Mouse (Mus musculus) neural tube, embryonic 10.5 days (tissue): ENCODE data around the gene Dcpp1.
"Not testable (repeated sequence)": the region's sequence is repeated elsewhere in the genome, so short reads cannot be mapped to it uniquely, and the experiment has no call there.

ENCODE experiments used
- DNase-seq: peaks from one replicate; pipeline ENCODE4 v3.0.0-alpha.2; 2017; ENCODE audit warnings: low spot score; ENCODE audit errors: extremely low spot score

Dcpp1 gene

DNA sequence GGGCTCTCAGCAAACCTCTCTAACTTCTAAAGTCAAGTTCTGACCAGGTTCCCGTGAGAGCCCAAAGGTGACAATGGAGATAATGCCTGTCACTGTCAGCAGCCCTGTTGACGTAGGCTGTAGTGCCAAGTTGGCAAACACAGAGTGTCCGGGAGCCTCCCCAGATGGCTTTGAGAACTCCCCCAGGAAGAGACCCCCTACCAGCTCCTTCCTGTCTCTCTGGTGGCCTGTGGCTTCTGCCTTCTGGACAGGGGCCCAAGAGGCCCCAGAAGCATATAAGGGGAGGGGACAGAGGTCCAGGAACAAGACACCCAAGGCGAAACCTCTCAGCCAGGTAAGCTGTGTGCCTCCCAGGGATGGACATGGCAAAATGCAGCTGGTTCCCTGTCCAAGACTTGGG, at the start of gene Dcpp1, which contains the start of gene Dcpp2:
Dcpp1 (plus strand) TSS at position 301 of the 400 bp plus-strand sequence.
Dcpp2 (plus strand) TSS at position 305 of the 400 bp plus-strand sequence.
- not testable (repeated sequence) for DNase-seq

- DNase-seq: no peak
These were observed 49.5 kb upstream of the Dcpp1 start for GRCm38 (mm10) chr17:23831201-23831600.

- no peak for DNase-seq
These were observed 44.6 kb upstream of the Dcpp1 start, which contains the start of gene Prss33 for GRCm38 (mm10) chr17:23836006-23836575. Gene Prss33, minus strand, starts transcription at chr17:23836056.

DNA sequence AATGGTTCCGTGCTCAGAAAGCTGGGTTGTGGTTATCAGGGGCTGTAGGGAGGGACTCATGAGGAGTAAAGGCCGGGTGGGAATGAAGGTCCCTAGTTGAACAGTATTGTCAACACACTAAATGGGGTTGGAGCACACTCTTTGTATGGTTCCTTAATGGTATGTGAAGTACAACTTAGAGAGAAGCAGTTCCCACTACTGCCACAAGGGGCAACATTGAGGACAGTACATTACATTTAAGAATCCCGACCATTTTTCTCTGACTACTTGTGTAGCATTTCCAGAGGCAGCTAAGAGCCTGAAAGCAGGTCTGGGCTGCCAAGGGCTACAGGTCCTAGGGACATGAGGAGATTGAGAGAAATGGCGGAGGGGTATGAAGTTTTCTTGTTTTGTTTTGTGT, 39.5 kb upstream of the Dcpp1 start:
- DNase-seq: peak; percentile 51

DNA sequence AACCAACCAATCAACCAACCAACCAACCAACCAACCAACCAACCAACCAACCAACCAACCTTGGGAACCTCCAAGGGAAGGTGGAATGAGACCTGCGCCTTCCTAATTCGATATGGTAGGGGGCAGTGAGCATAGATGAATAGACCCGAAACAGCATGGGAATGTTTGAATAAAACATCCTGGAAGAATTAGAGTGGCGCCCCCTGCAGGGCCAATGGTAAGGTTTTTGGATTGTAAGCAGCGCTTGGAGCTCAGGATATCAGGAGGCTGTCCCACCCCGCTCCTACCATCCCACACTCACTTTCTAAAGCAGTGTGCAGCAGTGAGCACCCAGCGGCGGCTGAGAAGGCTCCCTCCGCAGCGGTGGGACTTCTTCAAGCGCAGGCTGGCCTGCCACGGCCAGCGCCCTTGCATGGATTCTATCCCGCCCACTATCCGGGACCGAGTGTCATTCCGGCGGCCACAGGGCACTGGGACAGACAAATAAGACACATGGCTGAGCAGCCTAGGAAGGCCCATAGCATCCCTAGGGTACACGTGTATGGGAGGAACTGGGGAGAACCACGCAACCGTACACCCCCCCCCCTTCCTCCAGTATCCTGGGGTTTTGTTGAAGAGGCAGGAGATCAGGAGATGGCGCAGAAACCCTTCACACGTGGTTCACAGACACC, 37.4 kb upstream of the Dcpp1 start:
- DNase-seq: no peak

DNA sequence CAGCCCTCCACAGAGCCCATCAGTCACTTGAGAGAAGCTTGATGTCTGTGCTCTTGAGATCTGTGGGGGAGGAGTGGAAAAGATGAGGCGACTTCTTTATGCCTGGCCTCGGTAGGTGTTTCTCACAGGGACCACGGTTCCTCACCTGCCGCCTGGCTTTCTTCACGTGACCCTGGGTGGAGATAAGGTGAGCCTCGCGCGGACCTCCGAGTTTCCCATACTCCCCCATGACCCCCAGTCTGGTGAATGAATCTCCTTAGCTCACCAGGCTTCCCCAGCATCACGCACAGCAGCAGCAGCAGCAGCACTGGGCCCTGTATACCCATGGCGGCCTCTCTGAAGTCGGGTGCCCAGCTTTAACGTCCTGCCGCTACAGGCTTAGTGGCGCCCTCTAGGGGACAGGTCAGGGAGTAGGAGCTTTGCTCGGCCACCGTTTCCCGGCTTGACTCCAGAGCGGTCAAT, 36.8 kb upstream of the Dcpp1 start, which contains the start of the genes Prss32 and Prss41:
Prss32 (plus strand) TSS at position 44 of the 462 bp plus-strand sequence.
Prss41 (minus strand) TSS at position 361 of the 462 bp plus-strand sequence.
- DNase-seq: peak; percentile 64

DNA sequence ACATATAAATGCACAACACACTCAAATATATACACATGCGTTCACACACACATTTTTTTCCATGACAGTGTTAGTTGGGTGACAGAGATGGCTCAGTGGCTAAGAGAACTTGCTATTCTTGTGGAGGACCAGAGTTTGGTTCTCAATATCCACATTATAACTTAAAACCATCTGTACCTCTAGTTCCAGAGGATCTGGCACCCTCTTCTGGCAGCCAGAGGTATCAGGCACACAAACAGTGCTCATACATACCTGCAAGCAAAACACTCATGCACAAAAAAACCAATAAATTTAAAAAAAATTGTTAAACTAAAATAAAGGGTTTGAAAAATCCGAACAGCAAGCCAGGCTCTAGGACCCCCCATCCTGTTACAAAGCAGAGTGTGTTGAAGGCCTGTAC, 30.6 kb upstream of the Dcpp1 start:
- no peak for DNase-seq

- peak; percentile 75 for DNase-seq
These were observed 29.6 kb upstream of the Dcpp1 start for GRCm38 (mm10) chr17:23850853-23851749.

DNA sequence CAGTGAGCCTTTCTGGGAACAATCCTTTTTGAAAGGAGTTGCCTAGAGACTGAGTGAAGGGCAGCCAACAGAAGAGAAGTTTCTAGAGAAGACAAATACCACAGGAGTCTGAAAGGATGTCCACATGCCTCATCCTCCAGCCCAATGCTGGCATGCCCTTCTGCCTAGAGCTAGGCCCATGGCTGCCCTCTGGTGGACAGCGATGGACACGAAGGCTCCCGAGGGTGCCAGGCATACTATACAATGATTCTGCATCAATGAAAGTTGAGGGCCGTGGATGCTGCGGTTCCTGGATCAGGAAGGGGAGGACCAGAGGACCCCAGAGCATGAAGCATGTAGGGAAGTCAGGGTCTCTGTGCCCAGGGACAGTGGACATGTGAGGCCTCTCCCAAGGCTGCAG, 27.4 kb upstream of the Dcpp1 start:
- DNase-seq: peak; percentile 42

DNA sequence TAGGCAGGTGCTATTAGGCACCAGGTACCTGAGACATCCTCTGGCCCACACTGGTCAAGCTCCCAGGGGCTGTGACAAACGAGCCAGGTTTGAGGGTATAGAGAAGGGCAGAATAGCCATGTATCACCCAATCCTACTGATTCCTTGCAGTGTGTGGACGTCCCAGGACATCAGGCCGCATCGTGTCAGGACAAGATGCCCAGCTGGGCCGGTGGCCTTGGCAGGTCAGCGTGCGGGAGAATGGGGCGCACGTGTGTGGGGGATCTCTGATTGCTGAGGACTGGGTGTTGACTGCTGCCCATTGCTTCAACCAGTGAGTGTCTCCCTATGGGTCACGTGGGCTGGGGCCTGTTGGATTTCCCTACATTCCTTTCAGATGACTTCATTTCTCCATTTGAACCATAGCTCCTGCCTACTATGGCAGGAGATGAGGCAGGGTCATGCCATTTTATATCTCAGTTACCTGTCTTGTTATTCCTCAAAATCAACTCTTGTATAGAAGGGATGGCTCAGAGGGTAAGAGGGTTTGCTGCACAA, 26.4 kb upstream of the Dcpp1 start:
- no peak for DNase-seq

GRCm38 (mm10) chr17:23857193-23857592, 23.5 kb upstream of the Dcpp1 start:
- DNase-seq: no peak

- no peak for DNase-seq
These were observed 22.8 kb upstream of the Dcpp1 start for GRCm38 (mm10) chr17:23857913-23858312.

DNA sequence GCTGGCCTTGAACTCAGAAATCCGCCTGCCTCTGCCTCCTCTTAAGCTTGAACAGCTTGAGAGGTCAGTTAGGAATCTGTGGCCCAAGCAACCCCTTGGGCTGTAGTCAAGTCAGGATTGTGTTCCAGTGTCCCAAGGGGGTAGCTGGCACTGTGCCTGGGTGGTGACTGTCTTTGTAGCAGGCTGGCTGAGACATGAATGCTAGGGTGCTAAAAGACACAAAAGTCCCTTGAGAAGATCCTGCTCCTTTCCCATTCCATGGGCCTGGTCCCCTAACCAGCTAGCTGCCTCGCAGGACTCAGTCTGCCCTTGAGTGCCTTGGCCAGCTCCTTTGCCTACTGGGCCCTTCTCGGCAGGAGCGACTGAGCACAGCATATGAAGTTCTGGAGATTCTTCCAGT, 17.8 kb upstream of the Dcpp1 start:
- DNase-seq: no peak

GRCm38 (mm10) chr17:23867756-23868155, 12.9 kb upstream of the Dcpp1 start, which contains the start of gene Prss21:
Gene Prss21, plus strand, starts transcription at chr17:23868056.
- no peak for DNase-seq

- DNase-seq: no peak
These were observed 12.2 kb upstream of the Dcpp1 start for GRCm38 (mm10) chr17:23868513-23868912.

DNA sequence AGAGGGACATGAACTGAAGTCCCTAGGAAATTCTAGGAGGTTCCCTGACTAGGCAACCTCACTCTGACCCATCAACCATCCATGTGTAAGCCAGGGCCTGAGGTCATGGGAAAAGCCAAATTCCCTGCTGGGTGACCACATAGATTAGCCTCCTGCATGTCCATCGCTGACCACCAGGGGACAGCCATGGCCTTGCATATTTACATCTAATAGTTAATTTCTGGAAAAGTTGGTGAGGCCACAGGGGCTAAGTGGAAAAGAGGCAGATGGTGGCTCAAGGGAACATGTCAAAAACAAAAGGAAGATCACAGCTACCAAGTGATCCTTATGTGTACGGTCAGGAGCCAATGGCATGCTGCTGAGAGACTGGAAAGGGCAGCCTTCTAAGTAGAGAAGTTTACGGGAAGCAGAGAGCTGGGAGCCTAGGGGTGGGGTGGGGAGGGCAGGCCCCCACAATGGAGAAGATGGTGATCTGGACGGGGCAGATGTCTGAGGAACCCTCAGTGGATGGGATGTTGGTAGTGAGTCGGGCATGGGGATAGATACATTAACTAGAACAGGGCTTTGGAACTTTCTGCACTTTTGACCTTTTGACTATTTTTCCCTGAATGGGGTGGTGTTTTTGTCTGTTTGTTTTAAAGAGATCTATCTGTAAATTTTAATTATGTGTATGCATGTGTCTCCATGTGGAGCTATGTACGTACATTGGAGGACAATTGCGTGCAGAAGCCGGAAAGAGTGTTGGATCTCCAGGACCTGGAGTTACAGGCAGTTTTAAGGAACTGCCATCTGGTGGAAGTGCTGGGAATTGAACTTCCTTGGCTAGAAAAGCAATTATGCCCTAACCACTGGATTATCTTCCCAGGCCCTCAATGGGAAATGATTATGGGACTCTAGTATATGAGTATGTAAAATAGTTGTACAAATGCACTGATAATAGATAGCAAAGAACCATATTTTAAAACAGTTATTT, 6.5 kb upstream of the Dcpp1 start:
- DNase-seq: peak; percentile 53

DNA sequence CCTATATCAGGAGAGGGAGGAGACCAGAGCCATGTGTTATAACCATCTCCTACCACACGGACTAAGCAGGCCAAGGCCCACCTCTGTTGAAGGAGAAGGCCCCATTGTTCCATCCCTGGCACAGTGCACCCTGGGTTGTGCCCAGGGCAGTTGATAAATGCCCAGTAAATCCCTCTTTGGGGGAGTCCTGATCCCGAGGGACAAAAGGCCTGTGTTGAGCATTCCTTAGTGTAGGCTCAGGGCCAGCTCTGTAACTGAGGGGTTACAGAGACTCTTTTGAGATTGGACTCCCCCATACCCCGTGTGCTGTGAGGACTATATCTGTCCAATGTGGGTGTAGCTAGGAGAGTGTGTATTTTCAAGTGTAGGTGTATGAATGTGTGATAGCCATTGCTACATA, 3.9 kb upstream of the Dcpp1 start:
- DNase-seq: no peak

DNA sequence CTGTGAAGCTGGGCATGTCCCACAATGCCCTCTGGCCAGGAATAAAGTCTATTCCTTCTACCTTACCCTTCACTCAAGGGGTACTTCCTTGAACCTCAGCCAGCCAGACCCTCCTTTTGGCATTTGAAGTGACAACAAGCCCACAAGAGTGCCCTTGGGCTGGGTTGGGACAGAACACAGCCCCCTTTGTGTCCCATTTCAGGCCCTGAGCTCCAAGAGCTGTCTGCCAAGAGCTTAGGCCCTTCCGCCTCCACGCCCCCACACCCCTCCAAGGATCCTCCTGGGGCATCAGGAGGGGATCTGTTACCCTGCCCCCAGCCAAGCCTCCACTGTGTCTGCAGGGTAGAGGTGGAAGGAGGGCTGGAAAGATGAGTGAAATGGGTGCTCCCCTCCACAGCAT, 3.5 kb upstream of the Dcpp1 start:
- DNase-seq: no peak

GRCm38 (mm10) chr17:23917158-23917557, 36.5 kb downstream of the Dcpp1 start, which contains the start of gene Dcpp3:
Gene Dcpp3, plus strand, starts transcription at chr17:23917458.
- DNase-seq: not testable (repeated sequence)

GRCm38 (mm10) chr17:23924531-23925007, 43.9 kb downstream of the Dcpp1 start:
- peak; percentile 95 for DNase-seq
